Mouse (Mus musculus) neural tube, embryonic 14.5 days (tissue): Measurements from ENCODE around the gene Tbc1d14. TPM values are rescaled to one million over a fixed set of nuclear protein-coding genes. Genes with fewer than 3 reads are reported as not detected.

ENCODE experiments used
- ATAC-seq: fragments of 200-750 bp; cut with Nextera tagmentation; 2 replicates; pipeline ENCODE4 v1.8.0; 2017; ENCODE audit warnings: low read depth, mild to moderate bottlenecking, moderate TSS enrichment, moderate library complexity
- H3K27ac ChIP-seq: fragments of 300-500 bp; sonication (generic); 2 replicates; pipeline ENCODE4 v1.5.1; 2014; ENCODE audit warnings: low read depth, mild to moderate bottlenecking, control low read depth, low read length, moderate library complexity, mixed read lengths
- H3K27me3 ChIP-seq: fragments of 300-500 bp; sonication (generic); 2 replicates; pipeline ENCODE4 v1.6.1; 2014; ENCODE audit warnings: low read length; ENCODE audit not compliant: control insufficient read depth, insufficient read depth
- H3K36me3 ChIP-seq: fragments of 300-500 bp; sonication (generic); 2 replicates; pipeline ENCODE4 v1.6.1; 2014; ENCODE audit warnings: low read length, mixed read lengths; ENCODE audit not compliant: control insufficient read depth, insufficient read depth
- H3K4me1 ChIP-seq: fragments of 300-500 bp; sonication (generic); 2 replicates; pipeline ENCODE4 v1.6.1; 2014; ENCODE audit warnings: low read length; ENCODE audit not compliant: control insufficient read depth, insufficient read depth
- H3K4me2 ChIP-seq: fragments of 300-500 bp; sonication (generic); 2 replicates; pipeline ENCODE4 v1.6.1; 2014; ENCODE audit warnings: mild to moderate bottlenecking, low read depth, low read length, control low read depth
- H3K4me3 ChIP-seq: fragments of 300-500 bp; sonication (generic); 2 replicates; pipeline ENCODE4 v1.5.1; 2014; ENCODE audit warnings: low read depth, low read length, control low read depth, mixed read lengths
- H3K9ac ChIP-seq: fragments of 300-500 bp; sonication (generic); replicated peaks from 2 replicates; pipeline ENCODE4 v1.6.1; 2014; ENCODE audit warnings: low read depth, mild to moderate bottlenecking, control low read depth, low read length, mixed read lengths
- H3K9me3 ChIP-seq: fragments of 300-500 bp; sonication (generic); 2 replicates; pipeline ENCODE4 v1.6.1; 2016; ENCODE audit warnings: low read length; ENCODE audit not compliant: control insufficient read depth
- WGBS: fragments of 180-500 bp; shearing (Covaris S2); extraction: QIAGEN DNeasy Blood & Tissue Kit; methylation state at CpG from one replicate; pipeline ENCODE4 v1.1.7; 2014; 5-methylcytosine and 5-hydroxymethylcytosine counted together
- polyA plus RNA-seq: library from polyadenylated mRNA; unstranded; fragments of >200 nt; fragmentation: Nextera tagmentation; extraction: Ambion mirVana; gene quantifications from 2 replicates; pipeline ENCODE4 v1.2.1, GENCODE M21; 2014

Gene Tbc1d14
- polyA plus RNA-seq, 1 experiment from 2014 or later = 74.0 TPM

DNA sequence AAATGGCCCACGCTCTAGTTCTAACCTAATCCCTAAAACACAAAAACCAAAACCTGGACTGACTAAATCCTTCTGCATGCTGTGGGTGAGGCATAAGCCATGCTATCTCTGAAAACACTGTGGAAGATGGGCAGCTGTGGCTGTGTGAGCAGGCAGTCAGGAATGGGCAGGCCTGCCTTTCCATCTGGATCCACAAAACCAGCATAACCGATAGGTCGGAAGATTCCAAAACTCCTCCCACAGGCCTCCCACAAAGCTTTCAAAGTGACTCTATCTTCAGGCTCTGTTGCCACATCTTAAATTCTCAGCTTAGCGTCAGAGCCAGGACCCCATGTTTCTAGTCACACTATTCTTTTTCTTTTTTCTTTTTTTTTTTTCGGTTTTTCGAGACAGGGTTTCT lies 99.2 kb downstream of the Tbc1d14 start:
- Histone ChIP-seq H3K4me2 (no peak overlapping the region), H3K4me3 (no peak overlapping the region), H3K27ac (no peak overlapping the region), H3K4me1 (no peaks in the 10 kb centered on the region), H3K36me3 (peaks cover 55% of the 10 kb centered on the region), H3K9me3 (no peaks in the 10 kb centered on the region), H3K27me3 (no peaks in the 10 kb centered on the region), H3K9ac (no peak overlapping the region)
- no peak for ATAC-seq
- 97% methylated on average over 6 of the region's 6 CpGs for WGBS

DNA sequence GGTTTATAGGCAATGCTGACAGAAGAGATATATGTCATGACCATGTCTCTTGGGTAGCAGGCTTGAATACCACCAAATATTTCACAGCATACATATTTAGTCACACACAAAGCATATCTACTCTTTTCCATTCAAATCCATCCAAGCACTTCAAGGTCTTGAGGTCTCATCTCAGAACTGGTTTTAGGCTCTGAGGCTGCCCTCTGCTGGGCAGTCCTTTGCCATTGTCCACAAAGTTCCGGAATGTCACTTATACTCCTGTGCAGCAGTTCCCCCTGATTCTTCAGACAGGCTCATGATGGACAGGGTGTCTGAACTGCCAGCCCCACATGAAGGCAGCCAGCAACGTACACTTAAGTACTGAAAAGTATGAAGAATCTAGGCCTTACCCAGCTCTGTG lies 103.9 kb downstream of the Tbc1d14 start:
- Histone ChIP-seq H3K27ac (no peak overlapping the region), H3K27me3 (no peaks in the 10 kb centered on the region)
- WGBS = 61% methylated on average over 2 of the region's 2 CpGs

DNA sequence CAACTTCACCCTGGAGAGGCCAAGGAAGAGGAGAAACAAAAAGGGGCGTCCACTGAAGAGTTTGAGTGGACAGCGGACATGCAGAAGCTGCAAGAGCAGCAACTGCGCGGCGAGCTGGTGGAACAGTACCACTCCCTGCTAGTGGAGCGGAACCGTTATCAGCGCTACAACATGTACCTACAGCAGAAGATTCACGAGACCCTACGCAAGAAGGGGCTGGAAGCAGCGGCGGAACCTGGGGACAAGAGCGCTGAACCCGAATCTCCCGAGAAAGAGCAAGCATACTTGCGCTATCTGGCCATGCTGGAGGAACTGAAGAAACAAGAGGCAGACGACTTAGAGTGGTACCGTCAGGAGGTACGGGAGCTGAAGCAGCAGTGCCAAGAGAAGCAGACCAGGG lies 107.8 kb downstream of the Tbc1d14 start:
- Histone ChIP-seq H3K4me2 (peak overlapping the region; percentile 91), H3K27me3 (no peaks in the 10 kb centered on the region), H3K9me3 (no peaks in the 10 kb centered on the region), H3K4me3 (peak overlapping the region; percentile 89), H3K27ac (no peak overlapping the region), H3K36me3 (no peaks in the 10 kb centered on the region), H3K9ac (peak overlapping the region; percentile 52; the same call in 1 of the 2 replicates), H3K4me1 (peaks cover 27% of the 10 kb centered on the region)
- 41% methylated on average over 19 of the region's 19 CpGs for WGBS
- ATAC-seq = no peak

More for the DNA sequence above, 103.9 kb downstream of the Tbc1d14 start:
- Histone ChIP-seq H3K4me1 (peaks cover 6% of the 10 kb centered on the region; the same call in 1 of the 2 replicates), H3K36me3 (peaks cover 32% of the 10 kb centered on the region), H3K9me3 (no peaks in the 10 kb centered on the region), H3K9ac (no peak overlapping the region), H3K4me3 (no peak overlapping the region), H3K4me2 (no peak overlapping the region)
- ATAC-seq = no peak

DNA sequence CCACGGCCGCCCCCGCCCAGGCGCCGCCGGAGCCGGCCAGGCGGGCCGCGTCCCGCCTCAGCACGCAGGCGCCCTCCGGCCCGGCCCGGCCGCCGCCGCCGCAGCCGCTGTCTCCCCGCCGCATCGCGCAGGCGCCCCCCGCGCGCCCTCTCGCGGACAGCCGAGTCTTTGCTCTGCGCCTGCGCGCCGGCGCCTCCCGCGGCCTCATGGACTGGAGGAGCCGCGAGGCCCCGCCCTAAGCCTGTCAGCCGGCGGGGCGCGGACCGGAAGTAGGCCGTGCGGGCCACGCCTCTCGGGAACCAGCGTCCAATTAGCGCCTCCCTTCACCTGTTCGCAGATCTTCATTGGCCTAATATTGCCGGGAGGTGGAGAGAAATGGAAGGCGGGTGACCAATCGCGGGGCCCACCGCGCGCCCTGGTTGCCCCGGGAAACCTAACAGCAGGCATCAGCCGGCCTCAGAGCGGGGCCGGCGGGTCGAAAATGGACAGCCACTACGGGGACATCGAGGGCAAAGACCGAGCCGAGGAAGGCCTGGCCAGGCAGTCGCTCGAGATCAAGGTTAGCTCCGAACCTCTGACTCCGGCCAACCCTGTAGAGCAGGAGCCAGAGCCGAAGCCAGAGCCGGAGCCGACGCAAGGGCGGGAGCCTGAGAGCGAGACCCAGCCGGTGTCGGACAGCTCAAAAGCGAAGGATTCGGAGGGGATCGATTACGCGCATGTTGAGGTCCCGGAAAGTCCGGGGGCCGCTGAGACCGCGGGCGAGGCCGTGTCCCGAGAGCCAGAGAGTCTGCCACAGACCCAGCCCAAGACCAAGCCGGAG lies 108.7 kb downstream of the Tbc1d14 start, which contains the start of the genes Tada2b and Ccdc96:
Tada2b (minus strand) TSS at position 115 of the 820 bp plus-strand sequence.
Ccdc96 (plus strand) TSS at position 418 of the 820 bp plus-strand sequence.
- Histone ChIP-seq H3K4me1 (peaks cover 27% of the 10 kb centered on the region), H3K36me3 (no peaks in the 10 kb centered on the region), H3K27ac (peak within 1 kb of the TSS; percentile 67), H3K4me2 (peak within 1 kb of the TSS; percentile 91), H3K4me3 (peak within 1 kb of the TSS; percentile 89), H3K9ac (peak within 1 kb of the TSS; percentile 86), H3K27me3 (no peaks in the 10 kb centered on the region), H3K9me3 (no peaks in the 10 kb centered on the region)
- ATAC-seq = peak; percentile 97
- WGBS = under 1% methylated on average over 75 of the region's 97 CpGs

DNA sequence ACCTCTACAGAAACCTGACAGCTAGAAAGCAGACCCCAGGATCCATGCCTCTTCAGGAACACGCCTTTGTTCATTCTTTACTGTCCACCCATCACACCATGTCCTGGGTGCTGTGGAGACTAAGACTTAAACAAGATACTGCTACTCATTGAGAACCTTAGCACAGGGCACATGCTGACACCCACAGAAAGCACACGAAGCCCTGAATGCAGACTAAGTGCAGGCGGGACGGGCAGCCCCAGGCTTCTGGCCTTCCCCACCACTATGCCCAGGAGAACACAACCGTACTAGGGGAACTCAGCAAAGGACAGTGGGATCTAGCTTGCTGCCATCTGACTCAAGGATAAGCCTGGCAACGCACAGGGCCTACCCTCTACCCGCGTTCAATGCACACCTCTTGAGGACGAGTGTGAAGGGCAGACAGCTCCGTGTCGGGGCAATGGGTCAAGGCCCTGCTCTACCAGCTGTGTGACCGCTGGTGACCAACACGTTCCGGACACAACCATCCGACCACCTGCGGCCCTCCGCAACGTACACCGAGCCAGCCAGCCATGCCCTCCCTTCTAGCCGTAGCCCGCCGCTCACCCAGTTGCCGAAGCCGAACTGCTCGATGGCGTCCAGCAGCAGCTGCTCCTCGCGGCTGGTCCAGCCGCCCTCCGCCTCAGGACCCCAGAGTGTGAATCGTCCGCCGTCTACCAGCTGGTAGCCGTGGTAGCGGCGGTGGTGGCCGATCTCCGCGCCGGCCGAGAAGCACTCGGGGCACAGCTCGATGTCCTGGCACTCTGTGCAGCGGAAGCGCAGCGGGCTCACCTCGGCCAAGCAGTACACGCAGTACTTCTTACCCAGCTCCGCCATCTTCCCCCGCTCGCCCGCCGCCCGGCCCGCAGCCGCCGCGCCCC lies 109.6 kb downstream of the Tbc1d14 start:
- Histone ChIP-seq H3K27ac (peak overlapping the region; percentile 67), H3K9me3 (no peaks in the 10 kb centered on the region), H3K27me3 (no peaks in the 10 kb centered on the region), H3K4me1 (peaks cover 27% of the 10 kb centered on the region), H3K36me3 (no peaks in the 10 kb centered on the region), H3K4me2 (peak overlapping the region; percentile 91), H3K4me3 (peak overlapping the region; percentile 89), H3K9ac (peak overlapping the region; percentile 86)
- peak; percentile 4; the same call in 1 of the 2 replicates for ATAC-seq
- 2% methylated on average over 51 of the region's 58 CpGs for WGBS

DNA sequence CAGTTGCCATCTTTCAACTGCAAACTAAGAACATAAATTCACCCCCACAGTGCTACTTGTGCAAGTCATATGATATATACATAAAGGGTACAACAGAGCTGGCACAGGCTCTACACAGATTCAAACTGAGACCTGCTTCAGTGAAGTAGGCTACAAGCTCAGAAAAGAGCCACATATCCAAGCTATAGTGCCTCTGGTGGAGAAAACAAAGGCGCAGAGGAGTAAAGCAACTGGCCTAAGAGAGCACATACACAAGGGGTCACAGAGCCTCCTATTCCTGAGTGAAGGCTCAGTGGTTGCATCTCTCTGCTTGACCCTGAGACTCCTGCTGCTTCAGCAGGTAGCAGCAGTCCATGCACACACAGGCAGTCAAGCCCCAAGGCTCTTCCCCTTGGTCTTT lies 112.0 kb downstream of the Tbc1d14 start:
- H3K9ac ChIP-seq = no peak overlapping the region
- H3K4me3 ChIP-seq = no peak overlapping the region
- WGBS = 85% methylated on average over 1 of the region's 1 CpGs

DNA sequence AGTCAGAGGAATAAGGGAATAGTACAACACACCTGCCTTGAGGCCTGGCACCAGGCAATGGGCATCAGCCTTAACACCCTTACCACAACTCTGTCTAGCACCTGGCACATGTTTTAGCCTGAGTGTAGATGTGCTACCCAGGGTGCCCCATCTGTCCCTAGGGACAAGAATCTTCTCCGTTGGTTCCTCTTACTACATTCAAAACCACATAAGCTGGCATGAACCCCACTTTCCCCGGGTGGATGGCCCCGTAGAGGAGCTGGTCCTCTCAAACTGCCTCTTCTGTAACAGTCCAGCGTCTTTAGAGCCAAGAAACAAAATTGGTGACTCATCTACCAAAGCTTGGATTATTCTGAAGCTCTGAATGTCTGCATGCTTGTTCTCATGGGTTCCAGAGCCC lies 112.7 kb downstream of the Tbc1d14 start:
- no peak overlapping the region for H3K4me3 ChIP-seq
- H3K9ac ChIP-seq = no peak overlapping the region
- H3K27me3 ChIP-seq = no peaks in the 10 kb centered on the region
- H3K36me3 ChIP-seq = no peaks in the 10 kb centered on the region
- H3K4me2 ChIP-seq = no peak overlapping the region
- ATAC-seq = no peak
- 94% methylated on average over 4 of the region's 4 CpGs for WGBS
- H3K27ac ChIP-seq = no peak overlapping the region
- peaks cover 27% of the 10 kb centered on the region for H3K4me1 ChIP-seq
- H3K9me3 ChIP-seq = no peaks in the 10 kb centered on the region

More for the DNA sequence above, 112.0 kb downstream of the Tbc1d14 start:
- Histone ChIP-seq H3K4me2 (no peak overlapping the region), H3K27me3 (no peaks in the 10 kb centered on the region), H3K27ac (no peak overlapping the region), H3K9me3 (no peaks in the 10 kb centered on the region), H3K4me1 (peaks cover 27% of the 10 kb centered on the region), H3K36me3 (no peaks in the 10 kb centered on the region)
- ATAC-seq = no peak

DNA sequence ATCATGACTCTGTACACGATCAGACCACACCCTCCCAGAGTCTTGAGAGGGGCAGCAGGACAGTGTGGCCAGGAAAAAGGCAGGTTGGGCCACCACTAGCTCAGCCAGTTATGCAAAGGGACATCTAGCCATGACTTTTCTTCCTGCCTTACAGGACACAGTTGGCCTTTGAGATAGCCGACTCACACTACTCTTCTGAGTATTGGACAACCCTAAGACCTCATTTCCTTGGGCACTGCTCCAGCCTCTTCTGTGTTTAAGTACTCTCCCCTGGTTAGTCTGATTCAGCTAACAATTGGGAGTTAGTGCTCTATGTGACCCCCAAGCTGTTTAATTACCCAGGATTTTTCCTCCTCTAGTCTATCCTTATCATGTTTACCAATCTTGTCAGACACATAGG lies 113.3 kb downstream of the Tbc1d14 start:
- no peaks in the 10 kb centered on the region for H3K36me3 ChIP-seq
- H3K4me1 ChIP-seq = peaks cover 22% of the 10 kb centered on the region
- no peaks in the 10 kb centered on the region for H3K27me3 ChIP-seq
- ATAC-seq = no peak
- H3K9me3 ChIP-seq = no peaks in the 10 kb centered on the region
- no peak overlapping the region for H3K27ac ChIP-seq
- H3K4me2 ChIP-seq = no peak overlapping the region
- no peak overlapping the region for H3K9ac ChIP-seq
- no peak overlapping the region for H3K4me3 ChIP-seq
- WGBS = 73% methylated on average over 2 of the region's 2 CpGs
